Mouse (Mus musculus) cerebellum, adult 2 months (tissue): ENCODE measurements at regions not wholly inside any gene's neighbourhood (a gene's known extent, or its start where the extent isn't known, plus 50 kb on each side); places are given as distances from the start of the nearest gene placed in this dataset.

Source experiments
- CTCF ChIP-seq: fragments of 200-500 bp; IDR thresholded peaks from 2 replicates; pipeline ENCODE4 v1.5.1; 2011; ENCODE audit warnings: low read depth, mild to moderate bottlenecking, control low read depth, low read length, moderate library complexity, borderline replicate concordance; ENCODE audit not compliant: insufficient read depth
- POLR2A ChIP-seq: fragments of 200-500 bp; IDR thresholded peaks from 2 replicates; pipeline ENCODE4 v1.6.1; 2011; ENCODE audit warnings: low read length, control low read depth, borderline replicate concordance; ENCODE audit not compliant: insufficient read depth

- TF ChIP-seq CTCF = no peak
- TF ChIP-seq POLR2A = no peak
Observed at GRCm38 (mm10) chr12:71779418-71779817, 51.5 kb upstream of the Daam1 start.
